Mouse (Mus musculus): ENCODE results near the gene Dmc1.

DNA sequence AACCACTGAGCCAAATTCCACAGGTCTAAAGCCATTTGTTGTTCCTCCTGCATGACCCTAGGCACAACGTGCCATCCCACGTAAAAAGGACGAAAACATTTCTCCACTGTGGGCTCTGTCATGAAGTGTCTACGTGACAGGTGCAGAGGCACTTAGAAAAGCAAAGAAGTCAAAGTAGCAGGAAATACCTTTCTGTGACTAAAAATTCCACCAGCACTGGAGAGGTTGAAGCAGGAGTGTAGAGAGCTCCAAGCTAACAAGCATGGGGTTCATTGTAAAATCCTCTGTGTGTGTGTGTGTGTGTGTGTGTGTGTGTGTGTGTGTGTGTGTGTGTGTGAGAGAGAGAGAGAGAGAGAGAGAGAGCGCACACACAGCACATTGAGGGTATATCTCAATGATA, 52.3 kb downstream of the Dmc1 start:
- TF ChIP-seq CTCF (IDR thresholded peaks at IDR 0.05; ENCODE audit: borderline replicate concordance, insufficient read depth, low read depth, low read length): no peak
- TF ChIP-seq POLR2A (IDR thresholded peaks at IDR 0.05; ENCODE audit: borderline replicate concordance, insufficient read depth, low read length): no peak

Measured in cerebellum, adult 2 months (tissue).